Mouse (Mus musculus): ENCODE measurements around the gene Gipr.

DNA sequence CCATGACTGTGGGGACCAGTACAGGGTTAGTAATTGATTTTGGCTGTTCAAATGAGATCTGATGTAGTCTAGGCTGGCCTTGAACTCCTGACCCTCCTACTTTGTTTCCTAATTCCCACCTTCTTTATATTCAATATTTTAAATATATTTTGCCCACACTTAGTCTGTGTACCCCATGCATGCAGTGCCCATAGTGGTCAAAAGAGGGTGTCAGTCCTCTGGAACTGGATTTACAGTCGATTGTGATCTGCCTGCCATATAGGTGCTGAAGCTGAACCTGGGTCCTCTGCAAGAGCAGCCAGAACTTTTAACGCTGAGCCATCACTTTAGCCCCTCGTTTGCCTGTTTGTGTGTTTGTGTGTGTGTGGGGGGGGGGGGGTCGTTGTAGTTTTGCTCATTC lies 35.3 kb downstream of the Gipr start:
- no peak for TF ChIP-seq CTCF (IDR thresholded peaks at IDR 0.05; ENCODE audit: control insufficient read depth, insufficient read depth, insufficient read length)
- TF ChIP-seq MAX (IDR thresholded peaks at IDR 0.05): no peak
- no peak for TF ChIP-seq USF1 (IDR thresholded peaks at IDR 0.05; ENCODE audit: low read depth)
- TF ChIP-seq MYOD1 (IDR thresholded peaks at IDR 0.05; ENCODE audit: control insufficient read depth, insufficient read length, low read depth): no peak
- TF ChIP-seq CEBPB (IDR thresholded peaks at IDR 0.05; ENCODE audit: low read depth): no peak

Data from C2C12 (cell line).